In the genomic region with DNA sequence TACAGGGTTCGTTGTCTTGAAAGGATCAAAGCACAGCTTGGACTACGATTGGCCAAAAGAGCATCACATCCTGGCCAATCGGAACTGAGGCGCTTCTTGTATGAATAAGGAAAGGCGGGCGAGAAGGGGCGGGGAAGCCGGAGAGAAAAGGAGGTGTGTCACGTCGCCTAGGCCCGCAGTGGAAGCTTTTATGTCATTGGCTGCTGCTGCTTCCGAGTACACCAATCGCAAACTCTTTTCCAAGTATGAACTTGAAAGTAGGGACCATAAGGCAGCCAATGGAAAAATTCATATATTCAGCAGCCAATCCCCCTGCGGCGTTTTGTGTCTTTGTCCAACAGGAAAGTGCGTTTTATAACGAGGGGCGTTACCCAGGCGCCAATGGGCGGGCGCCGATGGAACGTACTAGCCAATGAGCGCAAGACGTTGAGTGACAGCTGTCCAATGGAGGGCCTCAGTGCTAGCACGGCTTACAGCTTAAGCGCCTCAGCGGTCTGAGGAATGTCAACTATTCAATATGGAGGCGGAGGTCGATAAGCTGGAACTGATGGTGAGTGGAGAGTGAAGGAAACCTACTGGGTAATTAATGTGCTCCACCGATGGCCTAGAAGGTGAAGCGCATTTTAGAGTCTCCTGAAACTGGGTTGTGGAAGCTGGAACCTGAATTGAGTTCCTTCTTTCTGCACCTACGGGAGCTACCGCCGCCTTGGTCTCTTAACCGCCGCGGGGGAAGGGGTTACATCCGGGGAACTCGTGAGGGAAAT, we compare ENCODE assay signal across 8 mouse cellular contexts. TPM values are rescaled to one million over a fixed set of nuclear protein-coding genes. Genes with fewer than 3 reads are reported as not detected.
A peak's percentile ranks its signal among the peaks of the same experiment; 100 is the strongest.
DNase-seq lines count a peak whose midpoint lies in the region; ATAC-seq lines count a peak whose summit lies in the region.

A gene (plus strand): TSS at position 480 of the 764 bp plus-strand sequence.

- no peaks in the 10 kb centered on the region for H3K27me3 ChIP-seq in hindbrain, embryonic 16.5 days (replicated peaks; ENCODE audit: control insufficient read depth, insufficient read depth, low read length)

- H3K4me2 ChIP-seq in hindbrain, embryonic 16.5 days (ENCODE audit: low read length) = peak within 1 kb of the TSS; percentile 77

- no peaks in the 10 kb centered on the region for H3K9me3 ChIP-seq in hindbrain, embryonic 16.5 days (ENCODE audit: control insufficient read depth, low read length)

- ATAC-seq in hindbrain, embryonic 16.5 days = peak; percentile 99

- peaks cover 2% of the 10 kb centered on the region; the same call in 1 of the 2 replicates for H3K36me3 ChIP-seq in hindbrain, embryonic 16.5 days (ENCODE audit: control insufficient read depth, insufficient read depth, low read length)
- H3K36me3 ChIP-seq in macrophage (ENCODE audit: inconsistent target) = no peaks in the 10 kb centered on the region

- peaks cover 12% of the 10 kb centered on the region for H3K4me1 ChIP-seq in hindbrain, embryonic 16.5 days (ENCODE audit: control insufficient read depth, insufficient read depth, low read depth, low read length)

- DNase-seq in WW6 (ENCODE audit: low read depth, low spot score) = peak; percentile 100
- DNase-seq in cerebellum, postnatal 4 days (ENCODE audit: low spot score in 2 of 2) = peak; percentile 92 to 98
- DNase-seq in gastrocnemius, adult 18-20 months (ENCODE audit: low spot score) = peak; percentile 97
- peak; percentile 90 to 96 for DNase-seq in left cerebral cortex, adult 18-20 months (ENCODE audit: low spot score in 2 of 2)
- DNase-seq in right cerebral cortex, adult 18-20 months = peak; percentile 98
- peak; percentile 86 for DNase-seq in urinary bladder, postnatal 10 days (ENCODE audit: low spot score)

- H3K79me2 ChIP-seq in macrophage (ENCODE audit: inconsistent target) = peaks cover 71% of the 10 kb centered on the region

- WGBS in hindbrain, embryonic 16.5 days = under 1% methylated on average over 40 of the region's 40 CpGs
- WGBS in macrophage (ENCODE audit: missing documents) = under 1% methylated on average over 32 of the region's 40 CpGs

- H3K4me3 ChIP-seq in hindbrain, embryonic 16.5 days (ENCODE audit: low read length) = peak within 1 kb of the TSS; percentile 58
- peak within 1 kb of the TSS; percentile 96 for H3K4me3 ChIP-seq in macrophage (ENCODE audit: inconsistent target)

- peak within 1 kb of the TSS; percentile 77 for H3K9ac ChIP-seq in hindbrain, embryonic 16.5 days (ENCODE audit: low read depth, low read length)

- H3K27ac ChIP-seq in hindbrain, embryonic 16.5 days (ENCODE audit: low read depth, low read length) = peak within 1 kb of the TSS; percentile 97
- peak within 1 kb of the TSS; percentile 82 for H3K27ac ChIP-seq in macrophage

RNA-seq across cellular contexts. Expression of the gene that starts here (rescaled TPM):
- 1 to 10 TPM; 4.6 to 5.3 TPM for total RNA-seq in gastrocnemius, adult 18-20 months (2021)
- polyA plus RNA-seq in hindbrain, embryonic 16.5 days (2015; fragmentation: Nextera tagmentation; extraction: Ambion mirVana) = 35.0 and 38.8 TPM in 2 replicates
- total RNA-seq in left cerebral cortex, adult 18-20 months (2021) = 10 to 100 TPM; 11.6 to 13.6 TPM
- total RNA-seq in macrophage (2018; cell fraction: chromatin; rRNA removed) = 10 to 100 TPM in 1 of 26 experiments, 1 to 10 TPM in 17, under 1 TPM in 6, not detected in 2; 0.37 to 16.2 (median 3.0) TPM
- total RNA-seq in macrophage (2018; cell fraction: cytosol; rRNA removed) = 1 to 10 TPM in 25 of 26 experiments, under 1 TPM in 1; 0.91 to 5.1 (median 3.6) TPM
- 10 to 100 TPM in 1 of 26 experiments, 1 to 10 TPM in 21, under 1 TPM in 4; 0.58 to 12.4 (median 2.1) TPM for total RNA-seq in macrophage (2018; cell fraction: nucleus; rRNA removed)
- 2.1 to 6.6 TPM (median 6.6 TPM) in 3 replicates for polyA plus RNA-seq in macrophage (2018)

Comparison
In these comparisons a context has a peak if more than half of its experiments do, and no peak if none do; other contexts are left out.
1. Peak in every context shown above with its lines: DNase-seq, ATAC-seq, H3K4me3 ChIP-seq and H3K27ac ChIP-seq.